Mouse (Mus musculus): ENCODE results near the gene Bzw1.

DNA sequence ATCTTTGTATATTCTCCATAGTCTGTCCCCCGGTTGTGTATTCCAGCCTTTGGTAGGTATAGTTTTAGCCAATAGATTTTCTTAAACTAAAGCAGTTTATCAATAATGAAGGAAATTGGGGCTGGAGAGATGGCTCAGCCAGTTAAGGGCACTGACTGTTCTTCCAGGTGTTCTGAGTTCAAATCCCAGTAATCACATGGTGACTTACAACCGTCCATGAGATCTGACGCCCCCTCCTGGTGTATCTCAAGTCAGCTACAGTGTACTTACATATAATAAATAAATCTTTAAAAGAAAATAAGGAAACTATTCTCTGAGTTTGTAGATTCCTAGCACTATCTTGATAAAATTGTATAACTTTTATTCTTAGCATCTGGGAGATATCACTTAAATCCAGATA lies 2.6 kb downstream of the Bzw1 start:
- TF ChIP-seq CTCF (IDR thresholded peaks at IDR 0.05; ENCODE audit: borderline replicate concordance, insufficient read depth, low read depth, low read length) (no peak), POLR2A (IDR thresholded peaks at IDR 0.05; ENCODE audit: borderline replicate concordance, insufficient read depth, low read length) (no peak)

Data from cerebellum, adult 2 months (tissue).